Mouse (Mus musculus) midbrain, embryonic 12.5 days (tissue): ENCODE results near the gene Radil. TPM values are rescaled to one million over a fixed set of nuclear protein-coding genes. Genes with fewer than 3 reads are reported as not detected.

ENCODE experiments used
- ATAC-seq: fragments of 200-750 bp; cut with Nextera tagmentation; 2 replicates; pipeline ENCODE4 v1.8.0; 2017; ENCODE audit warnings: low read depth, moderate TSS enrichment, moderate library complexity; ENCODE audit not compliant: low FRiP score
- H3K27ac ChIP-seq: fragments of 300-500 bp; sonication (generic); replicated peaks from 2 replicates; pipeline ENCODE4 v1.5.1; 2016; ENCODE audit warnings: mild to moderate bottlenecking
- H3K27me3 ChIP-seq: fragments of 300-500 bp; sonication (generic); 2 replicates; pipeline ENCODE4 v1.6.1; 2016; ENCODE audit warnings: mild to moderate bottlenecking
- H3K36me3 ChIP-seq: fragments of 300-500 bp; sonication (generic); 2 replicates; pipeline ENCODE4 v1.6.1; 2016
- H3K4me1 ChIP-seq: fragments of 300-500 bp; sonication (generic); 2 replicates; pipeline ENCODE4 v1.6.1; 2016
- H3K4me2 ChIP-seq: fragments of 300-500 bp; sonication (generic); replicated peaks from 2 replicates; pipeline ENCODE4 v1.6.1; 2016; ENCODE audit warnings: mild to moderate bottlenecking, moderate library complexity
- H3K4me3 ChIP-seq: fragments of 300-500 bp; sonication (generic); 2 replicates; pipeline ENCODE4 v1.5.1; 2016; ENCODE audit warnings: mild to moderate bottlenecking
- H3K9ac ChIP-seq: fragments of 300-500 bp; sonication (generic); replicated peaks from 2 replicates; pipeline ENCODE4 v1.6.1; 2016; ENCODE audit warnings: mild to moderate bottlenecking, moderate library complexity
- H3K9me3 ChIP-seq: fragments of 300-500 bp; sonication (generic); 2 replicates; pipeline ENCODE4 v1.6.1; 2016; ENCODE audit warnings: mild to moderate bottlenecking
- WGBS: fragments of 180-500 bp; shearing (Covaris S2); methylation state at CpG from one replicate; pipeline ENCODE4 v1.1.7; 2016; 5-methylcytosine and 5-hydroxymethylcytosine counted together
- polyA plus RNA-seq: library from polyadenylated mRNA; unstranded; fragments of >200 nt; fragmentation: Nextera tagmentation; extraction: Ambion mirVana; gene quantifications from 2 replicates; pipeline ENCODE4 v1.2.1, GENCODE M21; 2016

The Radil gene
- polyA plus RNA-seq, 1 experiment from 2014 or later: 8.3 TPM

DNA sequence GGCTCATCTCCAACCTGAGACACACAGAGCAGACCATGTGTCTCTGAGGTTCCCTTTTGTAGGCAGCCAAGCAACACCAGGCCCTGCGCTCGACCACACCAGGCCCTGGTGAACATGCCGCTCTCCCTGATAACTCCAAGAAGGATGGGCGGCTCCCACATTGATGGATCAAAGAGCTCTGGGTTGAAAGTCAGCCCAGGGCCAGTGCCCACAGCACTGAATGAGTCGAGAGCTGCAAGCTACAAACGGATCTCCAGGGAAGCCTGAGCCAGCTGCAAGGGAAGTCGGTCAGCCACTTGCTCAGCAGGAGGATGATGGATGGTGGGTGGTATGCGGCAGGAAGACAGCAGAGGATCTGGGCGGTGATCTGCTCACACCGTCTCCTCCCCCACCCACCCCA, 93.6 kb downstream of the Radil start:
- H3K9ac ChIP-seq: no peak overlapping the region; the same call in 1 of the 2 replicates
- H3K4me3 ChIP-seq: no peak overlapping the region
- peaks cover 79% of the 10 kb centered on the region for H3K36me3 ChIP-seq
- no peaks in the 10 kb centered on the region for H3K4me1 ChIP-seq
- no peaks in the 10 kb centered on the region for H3K9me3 ChIP-seq
- H3K4me2 ChIP-seq: no peak overlapping the region
- H3K27me3 ChIP-seq: no peaks in the 10 kb centered on the region
- 89% methylated on average over 10 of the region's 10 CpGs for WGBS
- ATAC-seq: no peak
- no peak overlapping the region for H3K27ac ChIP-seq

DNA sequence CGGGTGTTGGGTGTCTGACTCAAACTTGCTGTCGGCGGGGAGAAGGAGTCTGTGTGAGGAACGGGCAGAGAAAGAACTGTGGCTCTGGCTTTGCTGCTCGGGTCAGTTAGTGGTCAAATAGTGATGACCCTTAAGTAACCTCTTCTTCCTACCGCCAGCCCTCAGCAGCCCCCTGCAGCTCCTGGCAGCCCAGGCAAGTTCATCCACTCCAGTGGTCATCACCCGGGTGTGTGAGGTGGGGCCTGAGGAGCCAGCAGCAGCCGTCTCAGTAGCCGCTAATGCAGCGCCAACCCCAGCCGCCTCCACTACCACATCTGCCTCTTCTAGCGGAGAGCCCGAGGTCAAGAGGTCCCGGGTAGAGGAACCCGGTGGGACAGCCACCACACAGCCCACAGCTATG, 94.6 kb downstream of the Radil start:
- Histone ChIP-seq H3K36me3 (peaks cover 74% of the 10 kb centered on the region), H3K4me1 (0 out of 2 replicates have a peak, but pooled peaks cover 2% of the 10 kb centered on the region), H3K4me3 (no peak overlapping the region), H3K9me3 (no peaks in the 10 kb centered on the region), H3K4me2 (no peak overlapping the region), H3K27ac (no peak overlapping the region), H3K27me3 (no peaks in the 10 kb centered on the region), H3K9ac (no peak overlapping the region)
- ATAC-seq: no peak
- WGBS: 83% methylated on average over 15 of the region's 15 CpGs

GRCm38 (mm10) chr5:142453742-142454141, 97.2 kb downstream of the Radil start:
- Histone ChIP-seq H3K4me3 (no peak overlapping the region), H3K4me1 (0 out of 2 replicates have a peak, but pooled peaks cover 4% of the 10 kb centered on the region), H3K27ac (no peak overlapping the region), H3K27me3 (no peaks in the 10 kb centered on the region), H3K36me3 (peaks cover 83% of the 10 kb centered on the region), H3K9ac (no peak overlapping the region), H3K9me3 (no peaks in the 10 kb centered on the region), H3K4me2 (no peak overlapping the region)
- 96% methylated on average over 13 of the region's 13 CpGs for WGBS
- ATAC-seq: no peak

DNA sequence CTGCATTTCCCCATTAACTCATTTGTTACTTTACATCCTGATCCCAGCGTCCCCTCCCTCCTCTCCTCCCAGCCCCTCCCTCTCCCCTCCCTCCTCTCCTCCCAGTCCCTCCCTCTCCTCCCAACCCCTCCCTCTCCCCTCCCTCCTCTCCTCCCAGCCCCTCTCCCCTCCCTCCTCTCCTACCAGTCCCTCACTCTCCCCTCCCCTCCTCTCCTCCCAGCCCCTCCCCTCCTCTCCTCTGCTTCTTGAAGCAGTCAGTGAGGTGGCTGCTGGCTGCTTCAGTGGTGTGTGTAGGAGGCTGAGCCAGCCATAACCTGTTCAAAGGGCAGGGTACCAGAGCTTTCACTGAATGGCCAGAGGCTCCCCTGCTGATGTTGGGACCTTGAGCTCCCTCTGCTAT, 99.1 kb downstream of the Radil start:
- Histone ChIP-seq H3K4me1 (peaks cover 15% of the 10 kb centered on the region), H3K9me3 (no peaks in the 10 kb centered on the region), H3K27ac (no peak overlapping the region), H3K4me3 (no peak overlapping the region), H3K9ac (no peak overlapping the region), H3K27me3 (no peaks in the 10 kb centered on the region), H3K4me2 (no peak overlapping the region), H3K36me3 (peaks cover 65% of the 10 kb centered on the region)
- WGBS: 0% methylated on average over 1 of the region's 1 CpGs
- ATAC-seq: 0 out of 2 replicates have a peak, but pooled peaks have one; percentile 16

DNA sequence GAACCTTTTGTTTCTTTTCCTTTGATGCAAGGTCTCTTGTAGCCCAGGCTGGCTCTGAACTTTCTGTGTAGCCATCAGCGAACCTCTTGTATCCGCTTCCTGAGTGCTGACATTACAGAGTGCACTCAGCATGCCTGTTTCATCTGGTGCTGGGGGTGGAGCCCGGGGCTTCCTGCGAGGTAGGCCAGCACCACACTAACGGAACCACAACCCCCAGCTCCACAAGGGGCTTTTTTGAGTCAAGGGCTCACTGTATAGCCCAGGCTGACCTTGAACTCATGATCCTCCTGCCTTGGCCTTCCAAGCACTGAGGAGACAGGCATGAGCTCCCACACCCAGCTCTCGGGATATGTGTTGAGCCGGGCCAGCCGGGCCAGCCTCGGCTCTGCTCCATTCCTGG, 100.1 kb downstream of the Radil start:
- Histone ChIP-seq H3K4me2 (no peak overlapping the region), H3K36me3 (peaks cover 55% of the 10 kb centered on the region), H3K27ac (no peak overlapping the region), H3K4me1 (peaks cover 21% of the 10 kb centered on the region), H3K27me3 (no peaks in the 10 kb centered on the region), H3K9me3 (no peaks in the 10 kb centered on the region), H3K4me3 (no peak overlapping the region), H3K9ac (no peak overlapping the region)
- no peak for ATAC-seq
- WGBS: 92% methylated on average over 9 of the region's 9 CpGs

- H3K27ac ChIP-seq: no peak overlapping the region
- WGBS: 75% methylated on average over 12 of the region's 12 CpGs
Observed at GRCm38 (mm10) chr5:142448623-142449022, 102.3 kb downstream of the Radil start.

GRCm38 (mm10) chr5:142448076-142448475, 102.8 kb downstream of the Radil start:
- WGBS: 9% methylated on average over 9 of the region's 9 CpGs
- Histone ChIP-seq H3K4me1 (peaks cover 42% of the 10 kb centered on the region), H3K27ac (peak overlapping the region; percentile 56), H3K9ac (no peak overlapping the region), H3K27me3 (no peaks in the 10 kb centered on the region), H3K4me2 (no peak overlapping the region), H3K36me3 (peaks cover 29% of the 10 kb centered on the region), H3K4me3 (no peak overlapping the region), H3K9me3 (no peaks in the 10 kb centered on the region)
- ATAC-seq: peak; percentile 62

More at GRCm38 (mm10) chr5:142448623-142449022, 102.3 kb downstream of the Radil start:
- no peak overlapping the region for H3K4me3 ChIP-seq
- H3K27me3 ChIP-seq: no peaks in the 10 kb centered on the region
- no peaks in the 10 kb centered on the region for H3K9me3 ChIP-seq
- no peak overlapping the region for H3K9ac ChIP-seq
- H3K4me1 ChIP-seq: peaks cover 37% of the 10 kb centered on the region
- H3K36me3 ChIP-seq: peaks cover 34% of the 10 kb centered on the region
- no peak for ATAC-seq
- no peak overlapping the region for H3K4me2 ChIP-seq

DNA sequence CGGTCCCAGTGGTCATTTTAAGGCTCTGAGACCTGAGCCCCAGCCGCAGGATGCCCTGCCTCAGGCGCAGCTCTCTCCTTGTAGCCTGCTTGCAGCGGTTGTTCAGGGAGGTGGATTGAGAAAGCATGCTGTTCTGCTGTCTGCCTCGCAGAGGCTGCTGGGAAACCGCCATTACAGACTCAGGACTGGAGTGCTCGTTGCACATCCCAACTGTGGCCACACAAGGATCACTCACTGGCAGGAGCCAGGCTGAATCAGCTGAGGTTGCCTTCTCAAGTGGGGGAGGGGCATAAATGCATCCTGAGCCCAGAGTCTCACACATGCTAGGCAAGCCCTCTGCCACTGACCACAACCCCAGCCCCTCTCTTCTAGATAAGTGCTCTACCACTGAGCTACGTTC, 105.2 kb downstream of the Radil start:
- Histone ChIP-seq H3K9me3 (no peaks in the 10 kb centered on the region), H3K27ac (0 out of 2 replicates have a peak overlapping the region, but pooled peaks have one; percentile 27), H3K27me3 (no peaks in the 10 kb centered on the region), H3K36me3 (peaks cover 16% of the 10 kb centered on the region), H3K9ac (peak overlapping the region; percentile 11; the same call in 1 of the 2 replicates), H3K4me3 (no peak overlapping the region), H3K4me1 (peaks cover 52% of the 10 kb centered on the region), H3K4me2 (no peak overlapping the region)
- peak; percentile 25; the same call in 1 of the 2 replicates for ATAC-seq
- WGBS: 40% methylated on average over 8 of the region's 8 CpGs

- 67% methylated on average over 11 of the region's 11 CpGs for WGBS
- peaks cover 8% of the 10 kb centered on the region for H3K36me3 ChIP-seq
- 0 out of 2 replicates have a peak overlapping the region, but pooled peaks have one; percentile 30 for H3K27ac ChIP-seq
- no peaks in the 10 kb centered on the region for H3K27me3 ChIP-seq
- H3K4me2 ChIP-seq: no peak overlapping the region
- no peak overlapping the region for H3K4me3 ChIP-seq
- no peak for ATAC-seq
- H3K9me3 ChIP-seq: no peaks in the 10 kb centered on the region
- H3K9ac ChIP-seq: peak overlapping the region; percentile 11; the same call in 1 of the 2 replicates
- H3K4me1 ChIP-seq: peaks cover 59% of the 10 kb centered on the region
Observed at GRCm38 (mm10) chr5:142444791-142445531, 105.9 kb downstream of the Radil start.

DNA sequence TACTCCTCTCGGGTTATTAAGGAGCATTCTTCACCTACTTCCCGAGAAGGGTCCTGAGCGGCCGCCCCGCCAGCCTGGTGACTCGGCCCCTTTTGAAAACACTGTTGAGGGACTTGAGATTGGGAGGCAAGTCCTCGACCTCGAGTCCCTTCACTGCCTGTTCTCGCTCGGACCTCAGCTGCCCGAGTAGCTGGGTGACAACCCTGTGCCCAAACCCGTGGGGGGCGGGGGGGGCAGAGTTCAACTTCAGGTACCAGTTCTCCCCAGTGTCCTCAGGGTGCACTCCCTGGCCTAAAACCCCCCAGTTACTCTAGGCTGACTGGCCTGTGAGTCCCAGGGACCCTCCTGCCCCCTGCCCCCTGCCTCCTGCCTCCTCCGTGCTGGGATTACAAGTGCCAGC, 106.9 kb downstream of the Radil start:
- H3K27ac ChIP-seq: no peak overlapping the region
- no peaks in the 10 kb centered on the region for H3K27me3 ChIP-seq
- H3K4me2 ChIP-seq: no peak overlapping the region
- no peaks in the 10 kb centered on the region for H3K9me3 ChIP-seq
- H3K9ac ChIP-seq: no peak overlapping the region
- no peak overlapping the region for H3K4me3 ChIP-seq
- peaks cover 4% of the 10 kb centered on the region; the same call in 1 of the 2 replicates for H3K36me3 ChIP-seq
- H3K4me1 ChIP-seq: peaks cover 67% of the 10 kb centered on the region
- 75% methylated on average over 14 of the region's 14 CpGs for WGBS
- no peak for ATAC-seq

DNA sequence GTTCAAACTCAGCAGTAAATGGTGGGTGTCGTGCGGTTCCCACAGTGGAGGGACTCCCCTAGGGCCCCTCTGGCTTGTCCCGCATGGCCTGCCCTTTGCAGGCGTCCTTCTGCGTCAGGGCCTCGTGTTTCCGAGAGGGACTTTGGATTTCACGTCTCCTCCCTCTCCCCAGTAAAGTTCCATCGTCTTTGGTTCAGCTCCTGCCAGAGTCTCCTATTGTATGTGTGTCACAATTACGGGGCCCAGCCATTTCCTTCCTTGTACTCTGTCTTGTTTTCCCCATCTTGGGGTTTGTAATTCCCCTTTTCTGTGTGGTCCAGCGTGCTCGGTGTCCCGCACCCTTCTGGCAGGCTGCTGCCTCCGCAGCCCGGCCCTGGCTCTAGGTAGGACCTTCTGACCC, 107.4 kb downstream of the Radil start:
- H3K27ac ChIP-seq: no peak overlapping the region

DNA sequence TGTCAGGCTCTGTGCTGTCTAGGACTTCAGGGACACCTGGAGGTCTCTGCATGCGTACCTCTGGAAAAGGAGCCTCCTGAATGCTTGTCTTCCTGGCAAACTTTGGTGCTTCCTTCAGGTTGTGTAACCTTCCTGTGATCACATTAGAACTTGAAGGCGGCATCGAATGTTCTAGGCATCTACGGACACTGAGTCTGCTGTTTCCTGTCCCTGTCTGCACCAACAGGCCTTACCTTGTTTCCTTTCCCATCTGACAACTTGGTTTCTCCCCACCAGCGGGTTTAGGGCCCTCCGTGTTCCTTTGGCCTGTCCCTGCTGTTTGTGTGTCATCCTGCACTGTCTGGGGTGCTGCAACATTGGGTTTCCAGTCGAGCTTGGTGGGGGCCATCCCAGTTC, 108.9 kb downstream of the Radil start:
- H3K27me3 ChIP-seq: no peaks in the 10 kb centered on the region
- H3K36me3 ChIP-seq: peaks cover 5% of the 10 kb centered on the region; the same call in 1 of the 2 replicates
- H3K4me2 ChIP-seq: no peak overlapping the region
- H3K4me1 ChIP-seq: peaks cover 55% of the 10 kb centered on the region
- ATAC-seq: no peak
- WGBS: 86% methylated on average over 7 of the region's 7 CpGs
- H3K9me3 ChIP-seq: no peaks in the 10 kb centered on the region
- H3K27ac ChIP-seq: no peak overlapping the region
- no peak overlapping the region for H3K9ac ChIP-seq
- H3K4me3 ChIP-seq: no peak overlapping the region

More for the DNA sequence above, 107.4 kb downstream of the Radil start:
- WGBS: 66% methylated on average over 15 of the region's 15 CpGs
- H3K4me1 ChIP-seq: peaks cover 67% of the 10 kb centered on the region
- H3K9ac ChIP-seq: no peak overlapping the region
- no peaks in the 10 kb centered on the region for H3K36me3 ChIP-seq
- H3K9me3 ChIP-seq: no peaks in the 10 kb centered on the region
- ATAC-seq: no peak
- H3K4me3 ChIP-seq: no peak overlapping the region
- H3K4me2 ChIP-seq: no peak overlapping the region
- no peaks in the 10 kb centered on the region for H3K27me3 ChIP-seq
